Mouse (Mus musculus): Measurements from ENCODE around the gene Scel. TPM values are rescaled to one million over a fixed set of nuclear protein-coding genes. Genes with fewer than 3 reads are reported as not detected.

Scel gene
- polyA plus RNA-seq, 1 experiment from 2014 or later, result 0.27 TPM

DNA sequence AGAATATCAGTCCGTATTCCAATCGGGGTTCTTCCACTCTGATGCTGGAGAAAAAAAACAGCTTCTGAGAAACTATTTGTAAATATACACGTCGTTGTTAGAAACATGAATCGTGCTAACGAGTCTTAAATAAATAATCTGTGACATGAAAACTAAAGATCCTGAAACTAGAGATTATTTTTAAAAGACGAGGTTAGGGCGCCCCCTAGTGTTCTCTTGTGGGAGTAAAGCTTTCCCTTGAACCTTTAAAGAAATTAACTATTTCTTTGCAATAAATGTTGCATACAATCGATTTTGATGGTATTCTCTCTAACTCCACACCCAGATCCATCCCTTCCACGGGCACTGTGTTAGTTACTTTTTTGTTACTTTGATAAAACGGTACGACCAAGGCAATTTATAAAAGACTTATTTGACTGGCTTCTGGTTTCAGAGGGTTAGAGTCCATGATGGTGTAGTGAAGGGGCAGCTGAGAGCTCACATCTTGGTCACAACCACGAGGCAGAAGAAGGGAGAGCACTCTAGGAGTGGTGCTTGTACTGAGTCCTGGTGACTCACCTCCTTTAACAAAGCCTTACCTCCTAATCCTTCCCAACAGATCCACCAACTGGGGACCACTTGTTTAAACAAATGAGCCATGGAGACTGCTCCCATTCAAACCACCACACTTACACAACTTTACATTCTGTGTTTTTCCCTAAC lies 24.4 kb downstream of the Scel start:
- Histone ChIP-seq H3K4me3 (ENCODE audit: inconsistent target) (no peak overlapping the region), H3K79me2 (ENCODE audit: inconsistent target) (no peaks in the 10 kb centered on the region), H3K27ac (no peak overlapping the region), H3K36me3 (ENCODE audit: inconsistent target) (no peaks in the 10 kb centered on the region)
- 18% methylated on average over 13 of the region's 13 CpGs for WGBS (ENCODE audit: missing documents)

- Histone ChIP-seq H3K27ac (no peak overlapping the region), H3K4me3 (ENCODE audit: inconsistent target) (no peak overlapping the region), H3K79me2 (ENCODE audit: inconsistent target) (no peaks in the 10 kb centered on the region), H3K36me3 (ENCODE audit: inconsistent target) (no peaks in the 10 kb centered on the region)
- 64% methylated on average over 4 of the region's 4 CpGs for WGBS (ENCODE audit: missing documents)
Observed at GRCm38 (mm10) chr14:103539796-103540195, 26.7 kb downstream of the Scel start.

DNA sequence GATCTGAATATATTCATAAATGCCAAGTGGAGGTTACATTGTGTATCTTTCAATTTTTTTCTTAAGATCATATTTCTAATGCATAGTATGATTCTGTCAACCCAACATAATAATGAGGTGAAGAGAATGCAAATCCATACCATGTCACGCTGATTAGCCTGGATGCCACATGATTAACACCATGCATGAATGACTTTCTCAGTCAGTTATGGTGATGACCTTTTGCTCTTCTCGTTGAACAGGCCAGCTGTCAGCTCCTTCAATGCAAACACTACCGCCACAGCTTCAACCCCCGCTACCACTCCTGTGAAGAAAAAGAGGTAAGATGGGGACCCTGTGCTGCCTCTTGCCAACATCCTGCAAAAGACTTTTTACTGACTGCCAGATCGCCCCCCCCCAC lies 28.5 kb downstream of the Scel start:
- Histone ChIP-seq H3K79me2 (ENCODE audit: inconsistent target) (no peaks in the 10 kb centered on the region), H3K4me3 (ENCODE audit: inconsistent target) (no peak overlapping the region), H3K36me3 (ENCODE audit: inconsistent target) (no peaks in the 10 kb centered on the region), H3K27ac (no peak overlapping the region)
- 87% methylated on average over 5 of the region's 5 CpGs for WGBS (ENCODE audit: missing documents)

DNA sequence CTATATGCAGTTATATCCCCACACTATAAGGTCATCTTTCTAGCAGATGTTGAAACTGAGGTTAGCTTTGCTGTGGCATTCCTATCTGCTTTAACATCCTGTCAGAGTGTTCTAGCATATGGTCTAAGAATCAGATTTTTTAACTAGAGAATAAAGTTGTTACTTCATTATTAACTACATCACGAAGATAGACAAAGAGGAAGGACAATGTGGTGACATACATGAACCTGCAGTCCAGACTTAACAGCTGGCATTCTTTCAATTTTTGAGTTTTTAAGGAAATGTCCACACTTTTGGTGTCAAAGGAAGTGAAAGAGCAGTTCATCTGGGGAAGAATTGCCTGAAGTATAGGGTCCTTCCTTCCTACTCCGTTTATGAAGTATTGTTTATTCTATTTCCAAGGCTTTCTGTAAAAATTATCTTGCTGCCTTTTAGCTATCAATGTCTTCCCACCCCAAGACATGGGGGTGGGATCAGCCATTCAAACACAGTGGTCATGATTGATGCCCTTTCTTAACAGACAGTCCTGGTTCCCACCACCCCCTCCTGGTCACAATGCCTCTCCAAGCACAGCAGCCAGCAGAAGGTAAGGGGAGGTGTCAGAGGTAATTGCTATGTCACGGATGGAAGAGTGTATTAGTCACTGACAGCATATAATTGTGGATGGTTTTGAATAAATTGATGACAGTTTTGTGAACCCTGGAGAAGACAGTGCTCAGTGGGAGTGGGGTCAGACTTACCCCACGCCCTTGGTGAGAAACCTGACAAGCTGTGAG lies 30.4 kb downstream of the Scel start:
- no peaks in the 10 kb centered on the region for H3K79me2 ChIP-seq (ENCODE audit: inconsistent target)
- WGBS (ENCODE audit: missing documents), result 43% methylated on average over 4 of the region's 4 CpGs
- no peak overlapping the region for H3K4me3 ChIP-seq (ENCODE audit: inconsistent target)
- H3K36me3 ChIP-seq (ENCODE audit: inconsistent target), result no peaks in the 10 kb centered on the region
- H3K27ac ChIP-seq, result no peak overlapping the region

- WGBS (ENCODE audit: missing documents), result 77% methylated on average over 8 of the region's 8 CpGs
- Histone ChIP-seq H3K4me3 (ENCODE audit: inconsistent target) (no peak overlapping the region), H3K79me2 (ENCODE audit: inconsistent target) (no peaks in the 10 kb centered on the region), H3K27ac (no peak overlapping the region), H3K36me3 (ENCODE audit: inconsistent target) (no peaks in the 10 kb centered on the region)
Observed at GRCm38 (mm10) chr14:103545734-103546133, 32.6 kb downstream of the Scel start.

GRCm38 (mm10) chr14:103546246-103546645 lies 33.1 kb downstream of the Scel start:
- Histone ChIP-seq H3K36me3 (ENCODE audit: inconsistent target) (no peaks in the 10 kb centered on the region), H3K27ac (no peak overlapping the region), H3K79me2 (ENCODE audit: inconsistent target) (no peaks in the 10 kb centered on the region), H3K4me3 (ENCODE audit: inconsistent target) (no peak overlapping the region)
- 92% methylated on average over 12 of the region's 12 CpGs for WGBS (ENCODE audit: missing documents)

GRCm38 (mm10) chr14:103548220-103548619 lies 35.1 kb downstream of the Scel start:
- Histone ChIP-seq H3K79me2 (ENCODE audit: inconsistent target) (no peaks in the 10 kb centered on the region), H3K27ac (no peak overlapping the region), H3K4me3 (ENCODE audit: inconsistent target) (no peak overlapping the region), H3K36me3 (ENCODE audit: inconsistent target) (no peaks in the 10 kb centered on the region)
- WGBS (ENCODE audit: missing documents), result 85% methylated on average over 5 of the region's 6 CpGs

- Histone ChIP-seq H3K4me3 (ENCODE audit: inconsistent target) (no peak overlapping the region), H3K79me2 (ENCODE audit: inconsistent target) (no peaks in the 10 kb centered on the region), H3K36me3 (ENCODE audit: inconsistent target) (no peaks in the 10 kb centered on the region), H3K27ac (no peak overlapping the region)
- WGBS (ENCODE audit: missing documents), result 18% methylated on average over 8 of the region's 8 CpGs
Observed at GRCm38 (mm10) chr14:103550480-103550879, 37.3 kb downstream of the Scel start.

DNA sequence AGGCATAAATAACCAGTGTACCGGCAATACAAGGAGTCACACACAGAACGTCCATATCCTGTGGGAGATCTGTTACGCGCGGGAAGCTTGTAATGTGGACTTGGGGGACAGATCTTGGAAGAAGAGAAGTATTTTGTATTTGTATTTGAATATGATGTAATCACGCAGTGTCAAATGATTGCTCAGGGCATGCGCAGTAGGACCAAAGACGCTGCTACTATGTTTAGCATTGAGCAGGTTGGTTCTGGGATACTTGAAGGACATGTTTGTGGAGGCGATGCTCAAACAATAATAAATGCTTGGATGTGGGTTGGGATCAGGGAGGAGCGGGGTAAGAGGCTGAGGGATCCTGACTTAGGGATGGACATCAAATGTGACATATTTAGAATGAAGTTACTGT lies 37.8 kb downstream of the Scel start:
- no peak overlapping the region for H3K4me3 ChIP-seq (ENCODE audit: inconsistent target)
- no peaks in the 10 kb centered on the region for H3K36me3 ChIP-seq (ENCODE audit: inconsistent target)
- WGBS (ENCODE audit: missing documents), result 66% methylated on average over 9 of the region's 10 CpGs
- no peak overlapping the region for H3K27ac ChIP-seq
- no peaks in the 10 kb centered on the region for H3K79me2 ChIP-seq (ENCODE audit: inconsistent target)

- no peaks in the 10 kb centered on the region for H3K36me3 ChIP-seq (ENCODE audit: inconsistent target)
- H3K79me2 ChIP-seq (ENCODE audit: inconsistent target), result no peaks in the 10 kb centered on the region
- whole genome bisulfite sequencing (ENCODE audit: missing documents), result 76% methylated on average over 4 of the region's 4 CpGs
- H3K27ac ChIP-seq, result no peak overlapping the region
- no peak overlapping the region for H3K4me3 ChIP-seq (ENCODE audit: inconsistent target)
Observed at GRCm38 (mm10) chr14:103551921-103552320, 38.8 kb downstream of the Scel start.

DNA sequence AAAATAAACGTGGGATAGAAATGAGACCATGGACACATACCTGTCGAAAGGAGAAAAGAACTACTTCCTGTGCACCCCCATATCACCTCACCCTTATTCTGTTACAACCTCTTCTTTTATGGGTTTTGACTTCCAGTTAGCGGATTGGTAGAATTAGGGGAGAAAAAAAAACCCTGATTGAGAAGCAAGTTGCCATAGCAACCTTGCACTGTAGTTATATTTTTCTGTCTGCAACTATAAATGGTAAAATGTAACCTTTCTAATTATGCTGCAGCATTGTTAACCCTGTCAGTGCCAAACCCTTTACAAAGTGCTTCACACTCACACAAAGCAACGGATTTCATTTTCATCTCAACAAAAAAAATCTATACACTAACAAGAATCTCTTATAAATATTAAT lies 39.2 kb downstream of the Scel start:
- Histone ChIP-seq H3K4me3 (ENCODE audit: inconsistent target) (no peak overlapping the region), H3K79me2 (ENCODE audit: inconsistent target) (no peaks in the 10 kb centered on the region), H3K27ac (no peak overlapping the region), H3K36me3 (ENCODE audit: inconsistent target) (no peaks in the 10 kb centered on the region)
- 90% methylated on average over 3 of the region's 4 CpGs for WGBS (ENCODE audit: missing documents)

GRCm38 (mm10) chr14:103556609-103557008 lies 43.5 kb downstream of the Scel start:
- no peaks in the 10 kb centered on the region for H3K79me2 ChIP-seq (ENCODE audit: inconsistent target)
- no peaks in the 10 kb centered on the region for H3K36me3 ChIP-seq (ENCODE audit: inconsistent target)
- no peak overlapping the region for H3K27ac ChIP-seq
- H3K4me3 ChIP-seq (ENCODE audit: inconsistent target), result no peak overlapping the region
- 42% methylated on average over 5 of the region's 5 CpGs for WGBS (ENCODE audit: missing documents)

DNA sequence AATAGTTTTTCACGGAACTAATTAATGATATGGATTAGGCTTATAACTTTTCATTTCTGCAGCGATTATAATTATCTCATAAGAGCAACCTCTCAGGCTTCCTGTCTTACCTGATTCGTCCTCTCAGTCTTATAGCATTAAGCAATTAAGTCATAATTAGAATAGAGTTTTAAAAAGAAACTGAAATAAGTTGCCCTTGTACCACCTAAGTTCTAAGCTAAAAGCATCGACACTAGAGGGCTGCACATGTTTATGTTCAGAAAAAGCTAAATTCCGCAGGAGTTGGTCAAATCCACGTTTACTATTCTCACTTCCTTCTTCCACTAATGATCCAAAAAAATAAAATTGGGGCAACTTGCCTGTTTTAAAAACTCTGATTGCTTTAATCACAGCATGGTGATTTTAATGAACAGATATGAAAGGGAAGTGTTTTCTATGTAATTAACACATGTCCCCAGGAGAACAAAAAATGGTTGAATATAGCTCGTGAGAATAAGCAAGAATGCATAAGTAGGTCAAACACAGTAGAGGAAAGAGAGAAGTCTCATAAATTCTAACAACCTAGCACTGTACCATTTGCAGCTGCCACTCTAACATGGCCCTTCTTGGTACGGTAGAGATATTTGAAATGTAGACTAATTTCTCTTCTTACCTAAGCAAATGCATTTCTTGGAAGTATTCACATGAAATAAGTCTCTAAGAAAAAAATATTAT lies 48.4 kb downstream of the Scel start:
- 87% methylated on average over 8 of the region's 8 CpGs for WGBS (ENCODE audit: missing documents)
- Histone ChIP-seq H3K27ac (no peak overlapping the region), H3K36me3 (ENCODE audit: inconsistent target) (no peaks in the 10 kb centered on the region), H3K4me3 (ENCODE audit: inconsistent target) (no peak overlapping the region), H3K79me2 (ENCODE audit: inconsistent target) (no peaks in the 10 kb centered on the region)

DNA sequence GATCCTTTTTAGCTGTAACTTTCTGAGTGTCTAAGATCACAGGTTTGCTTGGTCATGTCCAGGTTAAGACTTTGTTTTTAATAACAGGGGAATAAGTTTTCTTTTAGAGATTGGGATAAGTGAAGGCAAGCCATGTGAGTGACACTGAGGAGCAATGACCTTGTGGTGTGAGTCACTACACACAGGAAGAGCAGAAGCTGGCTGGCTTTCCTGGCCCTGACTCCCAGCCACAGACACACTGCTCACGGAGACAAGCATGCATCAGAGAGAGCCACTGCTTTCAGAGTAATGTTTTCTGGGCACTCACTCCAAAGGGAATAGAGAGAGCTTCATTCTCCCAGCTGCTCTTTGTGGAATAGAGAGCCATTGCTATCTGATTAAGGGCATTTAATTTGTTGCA lies 54.8 kb downstream of the Scel start:
- H3K4me3 ChIP-seq (ENCODE audit: inconsistent target), result no peak overlapping the region
- 33% methylated on average over 1 of the region's 1 CpGs for WGBS (ENCODE audit: missing documents)
- H3K27ac ChIP-seq, result no peak overlapping the region
- H3K79me2 ChIP-seq (ENCODE audit: inconsistent target), result no peaks in the 10 kb centered on the region
- no peaks in the 10 kb centered on the region for H3K36me3 ChIP-seq (ENCODE audit: inconsistent target)

DNA sequence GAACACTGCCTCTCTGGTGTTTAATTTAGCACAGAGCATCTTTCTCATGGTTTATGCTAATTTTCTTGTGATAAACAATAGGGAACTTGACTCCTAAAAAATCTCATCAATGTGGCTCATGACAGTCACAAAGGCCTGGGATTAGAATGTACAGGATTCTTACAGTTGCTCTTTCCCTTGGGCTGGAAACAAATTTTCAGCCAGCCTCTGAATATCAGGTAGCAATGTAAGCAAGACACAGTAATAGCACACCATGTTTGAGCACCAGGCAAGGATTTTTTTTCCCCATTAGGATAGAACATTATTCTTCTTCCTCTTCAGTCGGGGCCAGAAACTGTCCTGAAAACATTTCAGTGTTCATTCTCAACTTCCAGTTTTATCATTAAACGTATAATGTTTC lies 55.3 kb downstream of the Scel start:
- 71% methylated on average over 2 of the region's 2 CpGs for WGBS (ENCODE audit: missing documents)
- no peaks in the 10 kb centered on the region for H3K79me2 ChIP-seq (ENCODE audit: inconsistent target)

More for the DNA sequence above, 55.3 kb downstream of the Scel start:
- no peak overlapping the region for H3K4me3 ChIP-seq (ENCODE audit: inconsistent target)
- H3K36me3 ChIP-seq (ENCODE audit: inconsistent target), result no peaks in the 10 kb centered on the region
- H3K27ac ChIP-seq, result no peak overlapping the region
